Mouse (Mus musculus) sigmoid colon, adult 10 weeks (tissue): ENCODE data around the gene Otogl. TPM values are rescaled to one million over a fixed set of nuclear protein-coding genes. Genes with fewer than 3 reads are reported as not detected.

ENCODE experiments used
- polyA plus RNA-seq: library from polyadenylated mRNA; stranded (reverse); fragments of 350-450 nt; fragmentation: Illumina TruSeq; extraction: RNeasy Lipid Tissue Mini Kit (QIAGEN cat#74804); gene quantifications from one replicate; pipeline ENCODE4 v1.2.3, GENCODE M21; 2014; ENCODE audit warnings: low read depth, low replicate concordance

The Otogl gene
- 0.41 TPM for polyA plus RNA-seq

DNA sequence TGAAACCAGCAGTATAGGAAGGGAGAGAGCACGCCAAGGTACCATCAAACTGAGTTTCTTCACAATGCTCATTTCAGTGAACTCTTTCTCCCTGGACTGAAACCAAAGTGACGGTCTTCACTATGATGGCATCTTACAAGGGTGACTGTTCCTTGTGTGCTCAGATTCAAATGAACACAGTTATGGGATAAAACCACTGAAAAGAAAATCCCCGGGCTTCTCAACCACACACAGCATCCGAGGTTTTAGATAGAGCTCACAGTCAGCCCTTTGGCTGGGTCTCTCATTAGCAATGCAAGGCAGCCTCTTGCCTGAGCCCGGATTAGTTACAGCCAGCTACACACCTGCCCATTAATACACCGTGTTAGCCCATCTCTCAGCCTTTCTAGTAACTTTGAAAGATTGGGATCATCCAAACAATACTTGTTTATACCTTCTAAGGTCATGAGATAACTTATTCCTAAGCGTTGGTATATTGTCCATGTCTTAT lies at the start of gene Otogl:
Gene Otogl (minus strand): TSS at position 51 of the 490 bp plus-strand sequence.

DNA sequence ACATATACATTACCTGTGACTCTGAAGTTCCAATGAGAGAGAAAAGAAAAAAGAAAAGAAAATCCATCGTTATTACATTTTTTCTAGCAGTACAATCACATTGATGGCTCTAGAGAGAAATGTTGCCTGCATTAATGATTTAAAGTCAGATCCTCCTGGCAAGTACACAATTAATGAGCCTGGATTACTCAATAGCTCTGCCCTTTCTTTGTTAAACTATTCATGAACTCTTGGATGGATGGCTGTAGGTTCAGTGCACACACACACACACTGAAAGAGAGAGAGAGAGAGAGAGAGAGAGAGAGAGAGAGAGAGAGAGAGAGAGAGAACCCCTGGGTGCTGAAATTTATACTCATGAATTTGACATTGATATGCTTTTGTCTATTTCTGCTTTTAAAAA lies 192.1 kb downstream of the Otogl start, which contains the start of gene Ptprq:
Gene Ptprq (minus strand): TSS at position 246 of the 400 bp plus-strand sequence.

Other genes with a start within 250 kb of the Otogl start
- gene Ptprq, start 192.1 kb downstream of the Otogl start, polyA plus RNA-seq: not detected